Mouse (Mus musculus): ENCODE data around the gene Tyw3.

DNA sequence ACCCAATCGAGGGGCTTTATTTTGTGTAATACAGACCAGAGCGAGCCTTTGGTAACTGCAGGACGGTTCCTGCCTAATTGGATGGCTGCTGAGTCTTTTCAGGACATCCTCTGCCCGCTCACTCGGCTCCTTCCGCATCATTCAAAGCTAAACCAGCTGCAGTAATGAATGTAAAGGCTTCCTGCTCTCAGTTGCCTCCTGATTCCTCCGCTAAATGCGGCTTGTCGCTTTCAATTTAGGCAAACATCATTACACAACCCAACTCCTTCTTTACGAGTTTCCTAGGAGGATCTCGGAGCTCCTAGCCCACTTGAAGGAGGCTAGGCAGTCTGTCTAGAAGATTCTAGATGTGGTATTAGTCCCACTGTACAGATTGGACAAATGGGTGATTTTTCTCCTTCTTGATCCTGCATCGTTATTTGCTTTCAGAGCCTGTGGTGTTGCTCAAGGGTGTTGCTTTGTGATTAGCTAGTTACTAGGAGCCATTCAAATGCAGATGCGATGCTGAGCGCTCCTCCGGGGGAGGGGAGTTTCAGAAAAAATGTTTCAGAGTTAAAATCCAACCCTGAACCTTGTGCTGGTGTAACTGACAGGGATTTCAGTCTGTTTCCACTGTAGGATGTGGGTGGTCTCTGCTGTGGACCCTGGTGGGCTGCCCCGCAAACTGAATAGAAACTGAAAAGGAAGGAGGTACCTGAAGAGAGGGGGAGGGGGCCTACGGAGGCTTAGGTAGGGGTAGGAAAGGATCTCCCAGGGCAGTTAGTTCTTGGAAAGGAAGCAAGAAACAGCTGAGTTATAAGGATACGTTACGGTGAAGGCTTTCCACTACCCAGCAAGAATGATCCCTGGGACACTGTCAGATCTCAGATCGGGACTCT is 49.1 kb downstream of the Tyw3 start:
- TF ChIP-seq CTCF (IDR thresholded peaks at IDR 0.05) = no peak
- TF ChIP-seq POLR2A (IDR thresholded peaks at IDR 0.05; ENCODE audit: insufficient read depth, low read depth, low read length) = no peak

Measured in heart, adult 2 months (tissue).